In the genomic region with DNA sequence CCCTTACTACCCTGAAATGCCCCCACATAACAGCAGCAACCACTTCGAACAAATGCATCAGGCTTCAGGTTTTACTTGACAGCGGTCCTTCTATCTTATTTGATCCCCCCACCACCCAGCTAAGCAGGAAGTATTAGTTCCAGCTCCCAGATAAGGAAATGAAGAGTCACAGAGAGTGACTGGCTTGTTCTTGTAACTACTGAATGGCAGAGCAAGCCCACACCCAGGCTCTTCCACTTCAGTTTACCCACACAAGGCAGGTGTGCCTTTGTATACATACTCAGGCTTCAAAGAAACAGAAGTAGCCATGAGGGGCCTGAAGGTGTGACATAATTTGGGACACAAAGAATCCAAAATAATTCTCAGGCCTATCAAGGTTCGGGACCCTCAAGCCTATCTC, we compare ENCODE assay signal across 12 mouse cellular contexts. TPM values are rescaled to one million over a fixed set of nuclear protein-coding genes. Genes with fewer than 3 reads are reported as not detected.
DNase-seq lines count a peak whose midpoint lies in the region; ATAC-seq and TF ChIP-seq lines count a peak whose summit lies in the region.
"Had no signal": no experiment of that assay in that cellular context is flagged by ENCODE, and none has a peak within 500 bp of the region (broad histone marks: within the 10 kb centered on the region; RNA-seq: fewer than 3 reads in every experiment).

No protein-coding gene starts in this region.

- H3K4me3 ChIP-seq in kidney, postnatal 0 days (replicated peaks; ENCODE audit: low read depth, low read length), result no peak overlapping the region
- no peak overlapping the region for H3K4me3 ChIP-seq in intestine, embryonic 16.5 days (ENCODE audit: low read length)
- H3K4me3 ChIP-seq in hindbrain, embryonic 11.5 days (ENCODE audit: low read depth, low read length), result no peak overlapping the region
- H3K4me3 ChIP-seq: forebrain, embryonic 10.5 days; hindbrain, embryonic 15.5 days had no signal

- H3K4me1 ChIP-seq in kidney, postnatal 0 days (replicated peaks; ENCODE audit: insufficient read depth, low read length), result no peaks in the 10 kb centered on the region
- H3K4me1 ChIP-seq in intestine, embryonic 16.5 days (ENCODE audit: control insufficient read depth, insufficient read depth, low read length), result peaks cover 13% of the 10 kb centered on the region
- no peaks in the 10 kb centered on the region for H3K4me1 ChIP-seq in hindbrain, embryonic 11.5 days (replicated peaks; ENCODE audit: control insufficient read depth, insufficient read depth, low read length)

- no peak for DNase-seq in kidney, postnatal 0 days (ENCODE audit: low spot score)
- DNase-seq in kidney, postnatal 36 days, result no peak
- peak; percentile 74 for DNase-seq in MEL-GATA-1-ER (ENCODE audit: extremely low read depth, low read depth)
- no peak for DNase-seq in left cerebral cortex, adult 11 months (ENCODE audit: low spot score)
- DNase-seq in hindbrain, embryonic 11.5 days (ENCODE audit: low spot score), result no peak
- DNase-seq: adrenal gland, postnatal 25 days; cerebellum, adult 11 months had no signal

- H3K4me2 ChIP-seq in kidney, postnatal 0 days (ENCODE audit: low read length), result no peak overlapping the region
- no peak overlapping the region for H3K4me2 ChIP-seq in intestine, embryonic 16.5 days (ENCODE audit: low read depth, low read length)
- H3K4me2 ChIP-seq in hindbrain, embryonic 11.5 days (replicated peaks; ENCODE audit: low read depth, low read length), result no peak overlapping the region
- H3K4me2 ChIP-seq: hindbrain, embryonic 15.5 days had no signal

- H3K9me3 ChIP-seq in kidney, postnatal 0 days (replicated peaks; ENCODE audit: low read length), result no peaks in the 10 kb centered on the region
- H3K9me3 ChIP-seq in intestine, embryonic 16.5 days (ENCODE audit: control insufficient read depth, low read length), result no peaks in the 10 kb centered on the region
- no peaks in the 10 kb centered on the region for H3K9me3 ChIP-seq in hindbrain, embryonic 11.5 days (ENCODE audit: control insufficient read depth, low read length)
- H3K9me3 ChIP-seq: forebrain, embryonic 10.5 days; heart, embryonic 12.5 days; hindbrain, embryonic 15.5 days had no signal

- 0 out of 2 replicates have a peak overlapping the region, but pooled peaks have one; percentile 13 for H3K27ac ChIP-seq in kidney, postnatal 0 days
- 0 out of 2 replicates have a peak overlapping the region, but pooled peaks have one; percentile 38 for H3K27ac ChIP-seq in intestine, embryonic 16.5 days (ENCODE audit: low read length)
- no peak overlapping the region for H3K27ac ChIP-seq in hindbrain, embryonic 11.5 days (ENCODE audit: low read depth, low read length)
- H3K27ac ChIP-seq: forebrain, embryonic 10.5 days; hindbrain, embryonic 15.5 days had no signal

- H3K9ac ChIP-seq in kidney, postnatal 0 days (ENCODE audit: low read depth, low read length), result no peak overlapping the region
- no peak overlapping the region for H3K9ac ChIP-seq in intestine, embryonic 16.5 days (ENCODE audit: low read depth, low read length)
- no peak overlapping the region for H3K9ac ChIP-seq in hindbrain, embryonic 11.5 days (ENCODE audit: low read depth, low read length)
- H3K9ac ChIP-seq: hindbrain, embryonic 15.5 days had no signal

- TF ChIP-seq CTCF in kidney, postnatal 0 days (IDR thresholded peaks at IDR 0.05; ENCODE audit: low read depth), result no peak

- ATAC-seq in kidney, postnatal 0 days (replicated peaks; ENCODE audit: low FRiP score, low read depth), result no peak
- 0 out of 2 replicates have a peak, but pooled peaks have one; percentile 22 for ATAC-seq in intestine, embryonic 16.5 days
- peak; percentile 12; the same call in 1 of the 2 replicates for ATAC-seq in megakaryocyte progenitor cell, adult 5-6 weeks (replicated peaks; ENCODE audit: poor library complexity)
- no peak for ATAC-seq in hindbrain, embryonic 11.5 days (ENCODE audit: low FRiP score)

- 77% methylated on average over 3 of the region's 3 CpGs for WGBS in kidney, postnatal 0 days
- WGBS in intestine, embryonic 16.5 days, result 58% methylated on average over 3 of the region's 3 CpGs
- WGBS in hindbrain, embryonic 11.5 days, result 92% methylated on average over 3 of the region's 3 CpGs

- no peaks in the 10 kb centered on the region for H3K36me3 ChIP-seq in kidney, postnatal 0 days (ENCODE audit: insufficient read depth, low read length)
- H3K36me3 ChIP-seq in intestine, embryonic 16.5 days (ENCODE audit: control insufficient read depth, insufficient read depth, low read length), result no peaks in the 10 kb centered on the region
- H3K36me3 ChIP-seq in hindbrain, embryonic 11.5 days (ENCODE audit: control insufficient read depth, insufficient read depth, low read length), result no peaks in the 10 kb centered on the region
- H3K36me3 ChIP-seq: forebrain, embryonic 10.5 days; heart, embryonic 12.5 days; hindbrain, embryonic 15.5 days had no signal

- H3K27me3 ChIP-seq in kidney, postnatal 0 days (ENCODE audit: insufficient read depth, low read length), result no peaks in the 10 kb centered on the region
- no peaks in the 10 kb centered on the region for H3K27me3 ChIP-seq in intestine, embryonic 16.5 days (replicated peaks; ENCODE audit: control insufficient read depth, insufficient read depth, low read length)
- no peaks in the 10 kb centered on the region for H3K27me3 ChIP-seq in hindbrain, embryonic 11.5 days (ENCODE audit: control insufficient read depth, insufficient read depth, low read length)
- H3K27me3 ChIP-seq: heart, embryonic 12.5 days; hindbrain, embryonic 15.5 days had no signal

RNA-seq across cellular contexts. Expression of gene Ptprj, which starts 5.3 kb away (rescaled TPM):
- 6.8 and 7.2 TPM in 2 replicates for polyA plus RNA-seq in kidney, postnatal 0 days (2015; fragmentation: Nextera tagmentation; extraction: Ambion mirVana)
- 3.5 TPM in 2 replicates for polyA plus RNA-seq in intestine, embryonic 16.5 days (2015; fragmentation: Nextera tagmentation; extraction: Ambion mirVana)
- total RNA-seq in megakaryocyte progenitor cell, adult 5-6 weeks (2015), result 17.2 and 20.2 TPM in 2 replicates
- 15.4 and 17.2 TPM in 2 replicates for total RNA-seq in megakaryocyte progenitor cell, adult 5-6 weeks (2017)
- polyA plus RNA-seq in hindbrain, embryonic 11.5 days (2014; fragmentation: Nextera tagmentation; extraction: Ambion mirVana), result 2.4 and 2.9 TPM in 2 replicates

Comparison
In these comparisons a context has a peak if more than half of its experiments do, and no peak if none do; other contexts are left out.
1. ATAC-seq: peak in intestine, embryonic 16.5 days (single experiment) and megakaryocyte progenitor cell, adult 5-6 weeks (single experiment); none in kidney, postnatal 0 days (single experiment) and hindbrain, embryonic 11.5 days (single experiment).